Mouse (Mus musculus) thymus, postnatal 0 days (tissue): ENCODE results near the gene Aco1. TPM values are rescaled to one million over a fixed set of nuclear protein-coding genes. Genes with fewer than 3 reads are reported as not detected.

Experiments
- polyA plus RNA-seq: library from polyadenylated mRNA; unstranded; fragments of >200 nt; fragmentation: Nextera tagmentation; extraction: Ambion mirVana; gene quantifications from 2 replicates; pipeline ENCODE4 v1.2.1, GENCODE M21; 2015

The Aco1 gene
- polyA plus RNA-seq, 1 experiment from 2014 or later, result 26.5 TPM

Other genes with a start within 250 kb of the Aco1 start
- gene Ddx58, start 96.7 kb downstream of the Aco1 start, polyA plus RNA-seq, result 22.6 and 24.5 TPM in 2 replicates
- gene Smim27, start 126.5 kb downstream of the Aco1 start, polyA plus RNA-seq, result 60.4 and 62.3 TPM in 2 replicates
- gene Topors, start 126.8 kb downstream of the Aco1 start, polyA plus RNA-seq, result 28.6 and 28.9 TPM in 2 replicates
- 352 and 368 TPM in 2 replicates for gene Ndufb6, start 136.3 kb downstream of the Aco1 start, polyA plus RNA-seq